Mouse (Mus musculus): ENCODE results near the gene Eva1c.

DNA sequence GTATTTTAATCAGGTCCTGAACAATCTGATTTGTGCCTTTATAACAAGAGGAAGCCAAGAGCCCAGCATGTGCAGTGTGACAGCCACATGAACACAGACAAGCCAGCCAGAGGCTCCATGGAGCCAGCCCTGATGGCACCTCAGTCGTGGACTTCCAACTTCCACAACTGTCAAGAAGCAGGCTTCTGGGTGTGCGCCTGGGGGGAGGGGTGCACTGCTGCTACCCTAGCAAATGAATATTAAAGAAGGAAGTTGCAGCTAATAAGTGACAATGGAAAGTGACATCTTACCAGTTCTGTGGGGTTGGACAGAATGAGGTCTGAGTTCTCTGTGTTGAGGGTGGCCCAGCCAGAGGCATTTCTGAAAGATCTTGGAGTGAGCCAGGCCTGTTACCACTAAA, 58.8 kb downstream of the Eva1c start:
- TF ChIP-seq POLR2A (IDR thresholded peaks at IDR 0.05; ENCODE audit: low read depth, low read length), result no peak
- TF ChIP-seq CTCF (IDR thresholded peaks at IDR 0.05; ENCODE audit: extremely low read depth, insufficient read depth, insufficient read length, insufficient replicate concordance), result no peak

All from spleen, adult 2 months (tissue).